Mouse (Mus musculus) c-Kit-positive CD71-positive TER-119-negative erythroid progenitor cells, embryonic 14.5 days (primary cell): ENCODE results near the gene Hcn2.

Experiments
- DNase-seq: peaks from one replicate; pipeline ENCODE4 v3.0.0-alpha.2; 2013; ENCODE audit warnings: low read depth

The Hcn2 gene

DNA sequence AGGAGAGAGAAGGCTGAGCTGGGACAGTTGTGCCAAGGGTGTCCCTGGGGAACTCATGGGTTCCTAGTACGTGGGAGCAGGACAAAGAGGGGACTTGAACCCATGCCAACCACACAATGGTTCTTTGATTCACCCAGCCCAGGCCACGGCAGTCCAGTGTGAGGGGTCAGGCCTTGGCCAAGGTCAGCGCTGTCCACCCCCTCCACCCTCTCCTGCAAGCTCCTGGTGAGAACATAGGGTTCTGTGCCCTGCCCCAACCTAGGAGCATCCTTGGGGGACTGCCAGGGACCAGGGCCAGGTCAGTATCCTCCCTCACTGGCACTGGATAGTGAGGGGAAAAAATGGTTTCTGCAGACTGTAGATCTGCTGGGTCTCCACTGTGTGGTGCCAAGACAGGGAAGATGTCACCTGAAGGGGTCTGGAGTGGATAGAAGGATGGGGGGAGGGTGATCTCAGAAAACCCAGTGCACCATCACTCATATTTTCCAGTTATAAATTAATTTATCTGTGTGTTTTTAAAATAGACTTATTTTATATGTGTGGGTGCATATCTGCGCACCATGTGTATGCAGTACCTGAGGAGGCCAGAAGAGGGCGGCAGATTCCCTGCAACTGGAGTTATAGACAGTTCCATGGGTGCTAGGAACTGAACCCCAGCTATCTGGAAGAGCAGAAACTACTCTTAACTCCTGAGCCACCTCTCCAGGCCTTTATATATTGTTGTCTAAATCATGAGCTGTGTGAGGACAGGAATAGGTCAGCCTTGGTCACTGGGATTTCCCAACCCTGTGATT is 58.2 kb downstream of the Hcn2 start:
- DNase-seq = no peak

DNA sequence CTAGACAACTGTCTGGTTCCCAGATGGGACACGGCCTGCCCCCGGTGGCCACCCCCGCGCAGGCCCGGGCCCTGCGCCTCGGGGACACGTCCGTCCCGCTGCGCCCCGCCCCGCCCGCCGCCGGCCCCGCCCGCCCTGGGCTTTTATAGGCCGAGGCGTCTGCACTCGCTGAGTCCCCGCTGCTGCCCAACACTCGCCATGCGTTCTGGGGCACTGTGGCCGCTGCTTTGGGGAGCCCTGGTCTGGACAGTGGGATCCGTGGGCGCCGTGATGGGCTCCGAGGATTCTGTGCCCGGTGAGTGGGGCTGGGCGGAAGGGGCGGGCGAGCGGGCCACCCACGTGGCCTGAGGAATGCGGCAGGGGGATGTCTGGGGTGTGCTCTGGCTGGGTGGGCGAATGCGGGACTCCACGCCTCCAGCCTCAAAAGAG is 60.7 kb downstream of the Hcn2 start, which contains the start of gene Fstl3:
Gene Fstl3, plus strand, starts transcription at position 170 of the 429 bp plus-strand sequence.
- DNase-seq = no peak

DNA sequence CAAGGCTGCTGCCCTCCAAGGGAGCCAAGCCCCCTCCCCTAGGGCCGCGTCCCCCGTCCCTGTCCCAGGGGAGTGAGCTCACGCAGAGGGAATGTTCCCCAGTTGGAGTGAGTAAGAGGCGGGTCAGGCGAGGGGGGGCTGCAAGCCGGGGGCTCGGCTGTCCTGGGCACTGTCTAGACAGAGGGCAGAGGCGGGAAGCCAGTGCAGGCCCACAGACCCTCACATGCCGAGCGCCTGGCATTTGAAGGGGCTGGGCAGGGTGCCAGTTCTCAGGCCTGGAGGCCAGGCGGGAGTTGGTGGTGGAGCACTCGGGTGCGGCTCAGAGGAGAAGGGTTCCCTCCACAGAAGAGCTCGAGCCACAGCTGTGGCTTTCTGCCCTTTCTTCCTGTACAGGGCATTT is 61.6 kb downstream of the Hcn2 start:
- no peak for DNase-seq

DNA sequence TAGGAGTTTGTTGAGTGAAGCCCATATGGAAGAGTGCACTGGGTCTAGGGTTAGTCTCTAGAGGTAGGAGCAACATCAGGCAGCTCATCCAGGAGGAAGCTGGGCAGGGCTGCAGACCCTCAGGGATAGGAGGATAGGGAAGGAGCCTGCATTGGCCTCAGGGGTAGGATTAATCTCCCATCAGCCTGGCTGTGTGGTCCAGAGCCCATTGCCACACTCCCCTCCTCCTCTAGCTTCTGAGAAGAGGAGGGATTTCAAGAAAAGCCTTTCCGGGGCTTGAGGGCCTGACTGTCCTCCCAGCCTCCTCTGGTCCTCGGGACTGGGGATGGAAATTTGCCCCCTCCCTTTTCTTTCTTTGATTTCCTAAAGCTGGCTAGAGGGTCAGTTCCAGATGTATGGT is 62.8 kb downstream of the Hcn2 start:
- DNase-seq = no peak

DNA sequence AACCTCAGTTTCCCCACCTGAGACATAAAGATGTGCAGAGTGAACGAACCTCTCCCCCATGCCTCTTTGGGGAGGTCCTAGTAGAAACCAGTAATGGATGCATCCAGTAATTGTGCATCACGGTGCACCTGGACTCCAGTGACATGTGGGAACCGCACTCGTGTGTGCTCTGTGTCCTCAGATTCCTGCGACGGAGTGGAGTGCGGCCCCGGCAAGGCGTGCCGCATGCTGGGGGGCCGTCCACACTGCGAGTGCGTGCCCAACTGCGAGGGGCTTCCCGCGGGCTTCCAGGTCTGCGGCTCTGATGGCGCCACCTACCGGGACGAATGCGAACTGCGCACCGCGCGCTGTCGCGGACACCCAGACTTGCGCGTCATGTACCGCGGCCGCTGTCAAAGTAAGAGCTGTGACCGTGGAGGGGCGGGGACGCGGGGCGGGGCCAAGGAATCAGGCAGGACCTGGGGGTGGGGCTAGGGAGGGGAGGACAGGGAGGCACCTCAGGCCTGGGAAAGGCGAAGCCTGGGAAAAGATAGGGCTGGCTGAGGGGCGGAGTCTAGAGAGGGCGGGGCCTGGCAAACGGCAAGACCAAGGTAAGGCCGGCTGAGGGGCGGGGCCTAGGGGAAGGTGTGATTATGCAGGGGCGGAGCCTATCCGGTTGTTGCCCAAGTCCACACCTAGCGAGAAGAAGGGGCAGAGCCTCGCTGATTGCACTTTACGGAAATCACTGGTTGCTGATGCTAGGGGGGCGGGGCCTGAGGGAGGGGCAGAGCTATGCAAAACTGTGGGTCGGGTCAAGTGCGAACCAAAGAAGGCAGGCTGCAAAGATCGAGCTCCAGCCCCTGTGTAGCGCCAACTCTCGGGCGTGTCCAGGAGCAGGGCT is 63.6 kb downstream of the Hcn2 start:
- peak; percentile 94 for DNase-seq

DNA sequence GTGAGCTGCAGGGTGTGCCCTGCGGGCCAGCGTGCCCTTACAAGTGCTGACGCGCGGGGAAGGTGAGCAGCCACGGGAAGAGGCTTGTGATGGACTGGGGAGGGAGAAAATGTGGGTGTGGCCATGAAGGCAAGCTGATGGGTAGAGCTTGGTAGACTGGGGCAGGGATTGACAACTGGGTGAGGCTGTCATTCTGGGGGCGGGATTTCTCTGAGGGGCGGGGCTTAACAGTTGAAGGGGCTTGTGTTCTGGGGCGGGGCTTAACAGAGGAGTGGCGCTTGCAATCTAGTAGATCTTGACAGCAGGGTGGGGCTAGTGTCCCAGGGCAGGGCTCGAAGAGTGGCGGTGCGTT is 64.2 kb downstream of the Hcn2 start:
- peak; percentile 75 for DNase-seq

DNA sequence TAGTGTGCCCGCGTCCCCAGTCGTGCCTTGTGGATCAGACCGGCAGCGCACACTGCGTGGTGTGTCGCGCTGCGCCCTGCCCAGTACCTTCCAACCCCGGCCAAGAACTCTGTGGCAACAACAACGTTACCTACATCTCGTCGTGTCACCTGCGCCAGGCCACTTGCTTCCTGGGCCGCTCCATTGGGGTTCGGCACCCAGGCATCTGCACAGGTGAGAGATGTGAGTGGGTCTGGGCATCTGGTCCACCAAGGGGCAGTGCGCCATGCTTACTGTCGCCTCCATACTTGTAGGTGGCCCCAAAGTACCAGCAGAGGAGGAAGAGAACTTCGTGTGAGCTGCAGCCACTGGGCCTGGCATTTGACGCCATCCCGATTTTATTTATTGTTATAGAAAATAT is 64.7 kb downstream of the Hcn2 start:
- no peak for DNase-seq

DNA sequence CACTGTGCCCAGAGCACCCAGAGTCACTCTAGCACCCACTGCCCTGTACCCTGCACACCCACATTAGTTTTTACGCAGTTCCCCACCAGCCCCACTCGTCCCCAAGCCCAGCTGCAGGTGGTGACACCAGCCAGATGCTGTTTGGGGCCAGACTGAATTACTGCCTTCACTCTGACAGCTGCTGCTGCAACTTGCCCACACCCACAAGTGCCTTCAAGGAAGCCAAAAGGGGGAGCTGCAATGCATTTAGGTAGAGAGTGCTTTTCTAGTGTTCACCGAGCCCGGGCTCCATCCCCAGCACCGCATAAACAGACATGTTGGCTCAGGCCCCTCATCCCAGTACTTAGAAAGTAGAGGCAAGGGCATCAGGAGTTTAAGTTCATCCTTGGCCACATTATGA is 65.5 kb downstream of the Hcn2 start:
- DNase-seq = no peak

DNA sequence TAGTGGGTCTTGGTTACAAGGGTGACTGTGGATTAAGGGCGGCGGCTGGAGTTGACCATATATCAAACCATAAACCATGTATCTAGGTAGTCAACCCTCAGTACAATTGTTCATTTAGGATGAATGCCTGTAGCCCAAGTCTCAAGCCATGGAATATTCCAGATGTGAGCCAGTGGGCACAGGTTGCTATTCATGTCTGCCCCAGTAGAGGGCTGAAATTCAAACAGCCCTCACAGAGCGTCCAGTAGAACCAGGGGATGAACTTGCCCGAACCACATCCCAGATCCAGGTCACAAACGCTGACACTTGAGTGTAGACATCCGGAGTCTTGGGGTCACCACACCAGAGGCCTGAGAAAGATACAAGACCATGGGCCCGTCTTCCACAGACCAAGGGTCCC is 66.6 kb downstream of the Hcn2 start:
- DNase-seq = no peak

DNA sequence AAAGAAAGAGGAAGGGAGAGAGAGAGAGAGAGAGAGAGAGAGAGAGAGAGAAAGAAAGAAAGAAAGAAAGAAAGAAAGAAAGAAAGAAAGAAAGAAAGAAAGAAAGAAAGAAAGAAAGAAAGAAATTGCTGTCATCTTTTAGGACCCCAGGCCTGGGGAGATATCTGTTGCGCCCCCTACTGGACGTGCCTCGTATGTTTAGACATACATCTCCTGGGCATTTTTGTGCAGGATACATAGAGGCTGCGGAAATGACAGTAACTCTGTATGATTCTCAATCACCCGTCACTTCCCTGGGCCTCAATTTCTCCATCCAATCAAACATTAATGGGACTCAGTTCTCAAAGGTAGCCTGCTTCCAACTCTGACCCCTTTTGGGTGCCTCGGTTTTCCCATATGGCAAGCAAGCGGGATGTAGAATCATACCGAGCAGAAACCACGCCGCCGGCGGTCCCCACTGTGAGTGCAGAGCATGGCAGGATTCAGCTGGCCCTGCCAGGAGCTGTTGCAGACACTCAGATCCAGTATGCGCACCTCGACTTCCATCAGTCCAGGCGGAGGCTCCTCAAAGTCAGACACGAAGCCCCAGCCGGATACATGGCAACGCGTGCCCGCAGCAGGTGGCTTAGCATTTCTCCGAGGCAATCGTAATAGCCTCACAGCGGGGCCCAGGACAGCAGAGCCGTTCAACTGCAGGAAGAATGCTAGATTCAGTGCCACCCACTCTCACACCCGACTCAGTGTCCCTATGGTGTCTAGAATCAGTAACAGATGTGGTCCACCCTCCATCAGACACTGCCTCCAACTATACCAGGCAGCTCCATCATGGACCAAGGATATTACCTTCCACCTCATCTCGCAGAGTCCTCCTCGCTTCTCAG is 67.7 kb downstream of the Hcn2 start:
- peak; percentile 51 for DNase-seq
